Mouse (Mus musculus): ENCODE data around the gene Tmem235.

Gene Tmem235

GRCm38 (mm10) chr11:117890519-117891282, 30.1 kb downstream of the Tmem235 start:
- DNase-seq (ENCODE audit: low read depth, low spot score), result no peak

GRCm38 (mm10) chr11:117891581-117892175, 31.1 kb downstream of the Tmem235 start:
- no peak for DNase-seq (ENCODE audit: low read depth, low spot score)

- DNase-seq (ENCODE audit: low read depth, low spot score), result no peak
Measured at GRCm38 (mm10) chr11:117892199-117892598, 31.6 kb downstream of the Tmem235 start.

GRCm38 (mm10) chr11:117894676-117895075, 34.1 kb downstream of the Tmem235 start:
- no peak for DNase-seq (ENCODE audit: low read depth, low spot score)

- no peak for DNase-seq (ENCODE audit: low read depth, low spot score)
Measured at GRCm38 (mm10) chr11:117896533-117896932, 36.0 kb downstream of the Tmem235 start.

GRCm38 (mm10) chr11:117902282-117902681, 41.7 kb downstream of the Tmem235 start:
- no peak for DNase-seq (ENCODE audit: low read depth, low spot score)

GRCm38 (mm10) chr11:117904442-117904841, 43.9 kb downstream of the Tmem235 start:
- DNase-seq (ENCODE audit: low read depth, low spot score), result no peak

GRCm38 (mm10) chr11:117909337-117909736, 48.8 kb downstream of the Tmem235 start:
- DNase-seq (ENCODE audit: low read depth, low spot score), result no peak

GRCm38 (mm10) chr11:117912684-117913352, 52.3 kb downstream of the Tmem235 start:
- peak; percentile 26 for DNase-seq (ENCODE audit: low read depth, low spot score)

GRCm38 (mm10) chr11:117914531-117914930, 54.0 kb downstream of the Tmem235 start:
- DNase-seq (ENCODE audit: low read depth, low spot score), result no peak

Data from retina, adult 2 months (tissue).